Mouse (Mus musculus) brown adipose tissue, adult 24 weeks (tissue): ENCODE measurements around the gene Olfr338. TPM values are rescaled to one million over a fixed set of nuclear protein-coding genes. Genes with fewer than 3 reads are reported as not detected.
"Not testable (repeated sequence)": the region's sequence is repeated elsewhere in the genome, so short reads cannot be mapped to it uniquely, and the experiment has no call there.

Experiments
- H3K27ac ChIP-seq: fragments of 200-500 bp; replicated peaks from 2 replicates; pipeline ENCODE4 v1.5.1; 2012; ENCODE audit warnings: low read depth, mild to moderate bottlenecking, low read length
- H3K4me1 ChIP-seq: fragments of 200-500 bp; 2 replicates; pipeline ENCODE4 v1.6.1; 2012; ENCODE audit warnings: low read length, mixed read lengths; ENCODE audit not compliant: control insufficient read depth, insufficient read depth, insufficient read length
- H3K4me3 ChIP-seq: fragments of 200-500 bp; 2 replicates; pipeline ENCODE4 v1.5.1; 2012; ENCODE audit warnings: low read depth, mild to moderate bottlenecking, low read length, moderate library complexity; ENCODE audit not compliant: insufficient read depth
- polyA plus RNA-seq: library from polyadenylated mRNA; stranded (reverse); fragments of >200 nt; gene quantifications from 2 replicates; pipeline ENCODE4 v1.2.4, GENCODE M21; 2012; ENCODE audit not compliant: missing spikeins, insufficient read depth, insufficient read length

Gene Olfr338
- not detected in 2 replicates for polyA plus RNA-seq

DNA sequence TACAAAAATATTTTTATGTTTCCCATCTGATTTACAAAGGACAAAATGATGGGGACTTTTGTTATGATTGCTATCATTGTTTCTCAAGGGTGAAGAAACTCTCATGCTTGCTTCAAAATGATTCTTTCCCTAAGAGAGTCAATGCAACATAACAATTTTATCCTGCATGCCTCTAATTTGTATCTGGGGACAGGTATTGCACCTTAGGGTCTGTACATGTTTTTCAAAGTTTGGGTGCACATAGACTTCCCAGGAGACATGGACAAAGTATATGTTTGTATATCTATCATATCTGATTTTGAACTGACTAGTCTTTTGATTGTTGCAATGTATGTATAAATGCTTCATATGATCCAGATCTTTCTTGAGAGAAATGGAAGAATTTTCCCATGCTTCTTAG lies at the start of gene Olfr338:
Gene Olfr338 (plus strand): TSS at position 301 of the 400 bp plus-strand sequence.
- Histone ChIP-seq H3K4me3 (no peak within 1 kb of the TSS), H3K27ac (no peak within 1 kb of the TSS), H3K4me1 (no peaks in the 10 kb centered on the region)

DNA sequence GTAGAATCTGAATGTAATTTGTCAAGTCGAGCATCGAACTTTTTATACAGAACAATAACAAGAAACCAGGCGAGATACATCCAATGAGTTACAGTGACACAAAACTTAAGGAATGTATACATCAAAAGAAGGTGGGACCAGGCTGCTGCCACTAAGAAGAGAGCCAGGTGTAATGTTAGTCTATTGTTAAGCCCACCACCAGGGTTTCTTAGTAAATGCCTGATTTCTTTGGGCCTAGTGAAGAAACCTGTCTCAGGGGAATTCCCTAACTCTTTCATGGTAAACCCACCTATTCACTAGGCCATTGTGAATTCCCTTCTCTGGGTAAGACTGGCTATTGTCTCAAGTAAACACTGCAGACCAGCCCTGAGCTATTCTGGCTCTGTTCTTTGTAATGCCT lies 41.9 kb downstream of the Olfr338 start:
- H3K27ac ChIP-seq, H3K4me3 ChIP-seq, H3K4me1 ChIP-seq: not testable (repeated sequence)

DNA sequence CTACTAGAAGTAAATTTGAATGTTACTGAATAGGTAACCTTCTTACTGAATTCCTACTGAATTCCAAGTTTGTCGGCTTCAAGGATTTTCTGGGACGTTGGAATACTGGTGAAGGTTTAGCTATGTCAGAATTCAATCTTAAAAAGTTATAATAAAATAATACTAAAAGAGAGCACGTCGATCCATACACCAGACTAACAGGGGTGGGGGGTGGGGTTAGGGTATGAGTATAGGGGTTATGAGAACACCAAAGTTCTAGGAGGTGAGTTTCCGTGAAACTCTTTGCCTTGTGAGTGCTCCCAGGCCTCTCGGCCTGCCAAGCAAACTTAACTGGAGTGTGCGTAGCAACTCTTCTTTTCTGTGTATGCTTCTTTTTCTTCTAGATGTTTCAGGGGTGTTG lies 42.3 kb downstream of the Olfr338 start:
- not testable (repeated sequence) for H3K4me3 ChIP-seq, H3K27ac ChIP-seq, H3K4me1 ChIP-seq

DNA sequence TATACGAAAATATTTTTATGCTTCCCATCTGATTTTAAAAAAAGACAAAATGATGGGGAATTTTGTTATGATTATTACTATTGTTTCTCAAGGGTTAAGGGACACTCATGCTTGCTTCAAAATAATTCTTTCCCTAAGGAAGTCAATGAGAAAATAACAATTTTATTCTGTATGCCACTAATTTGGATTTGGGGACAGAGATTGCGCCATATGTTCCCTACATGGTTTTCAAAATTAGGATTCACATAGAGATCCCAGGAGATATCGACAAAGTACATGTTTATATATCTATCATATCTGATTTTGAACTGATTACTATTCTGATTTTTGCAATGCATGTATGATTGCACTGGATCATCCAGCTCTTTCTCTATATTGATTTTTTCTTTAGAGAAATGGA lies 45.3 kb downstream of the Olfr338 start, which contains the start of gene Olfr339:
Gene Olfr339 (plus strand): TSS at position 301 of the 400 bp plus-strand sequence.
- no peaks in the 10 kb centered on the region for H3K4me1 ChIP-seq
- H3K27ac ChIP-seq: no peak within 1 kb of the TSS
- no peak within 1 kb of the TSS for H3K4me3 ChIP-seq

Other genes with a start within 250 kb of the Olfr338 start
- 32.9 and 33.1 TPM in 2 replicates for gene Mrrf, start 237.1 kb upstream of the Olfr338 start, polyA plus RNA-seq
- gene Rbm18, start 236.7 kb upstream of the Olfr338 start, polyA plus RNA-seq: 20.0 and 23.1 TPM in 2 replicates
- 1.8 and 2.3 TPM in 2 replicates for gene Ptgs1, start 143.1 kb upstream of the Olfr338 start, polyA plus RNA-seq
- not detected in 2 replicates for gene Olfr339, start 45.4 kb downstream of the Olfr338 start, polyA plus RNA-seq
- not detected in 2 replicates for gene Olfr340, start 79.1 kb downstream of the Olfr338 start, polyA plus RNA-seq
- gene Olfr341, start 108.9 kb downstream of the Olfr338 start, polyA plus RNA-seq: not detected in 2 replicates
- gene Olfr342, start 151.5 kb downstream of the Olfr338 start, polyA plus RNA-seq: not detected in 2 replicates
- not detected in 2 replicates for gene Olfr344, start 193.1 kb downstream of the Olfr338 start, polyA plus RNA-seq